ENCODE assay signal across 22 mouse cellular contexts in the genomic region with DNA sequence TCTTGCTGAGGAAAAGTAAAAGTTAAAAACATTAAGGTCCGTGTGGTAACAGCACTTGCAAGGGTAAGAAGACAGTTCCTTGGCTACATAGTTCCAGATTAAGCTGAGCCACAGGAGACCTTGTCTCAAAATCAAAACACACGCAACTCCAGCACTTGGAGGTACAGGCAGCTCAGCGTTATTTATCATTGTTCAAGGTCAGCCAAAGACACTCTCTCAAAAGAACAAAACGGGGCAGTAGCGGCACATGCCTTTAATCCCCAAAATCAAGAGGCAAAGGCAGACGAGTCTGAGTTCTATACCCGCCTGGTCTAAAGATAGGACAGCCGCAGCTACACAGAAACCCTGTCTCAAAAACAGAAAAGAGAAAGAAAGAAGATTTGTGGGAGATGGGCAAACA. TPM values are rescaled to one million over a fixed set of nuclear protein-coding genes. Genes with fewer than 3 reads are reported as not detected.
DNase-seq lines count a peak whose midpoint lies in the region; ATAC-seq and TF ChIP-seq lines count a peak whose summit lies in the region.
"Had no signal": no experiment of that assay in that cellular context is flagged by ENCODE, and none has a peak within 500 bp of the region (broad histone marks: within the 10 kb centered on the region; RNA-seq: fewer than 3 reads in every experiment).

No protein-coding gene starts in this region.

- peak overlapping the region; percentile 4; the same call in 1 of the 2 replicates for H3K4me2 ChIP-seq in heart, embryonic 14.5 days (ENCODE audit: low read length)
- H3K4me2 ChIP-seq: embryonic facial prominence, embryonic 15.5 days; hindbrain, embryonic 12.5 days had no signal

- 0 out of 4 replicates have a peak overlapping the region, but pooled peaks of 1 of the 2 experiments have one; percentile 16 for H3K27ac ChIP-seq in heart, embryonic 14.5 days (replicated peaks in 1 of 2; ENCODE audit: control insufficient read depth in 1 of 2, insufficient read depth in 1 of 2, low read depth in 2 of 2, low read length in 2 of 2)
- no peak overlapping the region for H3K27ac ChIP-seq in cerebellum, adult 2 months (ENCODE audit: insufficient read depth, low read length)
- H3K27ac ChIP-seq: embryonic facial prominence, embryonic 15.5 days; forebrain, embryonic 10.5 days; hindbrain, embryonic 12.5 days had no signal

- ATAC-seq in frontal cortex, adult (ENCODE audit: low TSS enrichment): peak; percentile 18; the same call in 1 of the 2 replicates
- no peak for ATAC-seq in heart, embryonic 14.5 days (ENCODE audit: insufficient number of reproducible peaks, insufficient read depth, low FRiP score, low read depth)
- ATAC-seq: forebrain, embryonic 14.5 days; hindbrain, embryonic 16.5 days; inflammation-experienced regulatory T-cells, adult 6 months; intestine, postnatal 0 days had no signal

- H3K4me3 ChIP-seq in heart, embryonic 14.5 days (ENCODE audit: control insufficient read depth in 1 of 2, insufficient read depth in 1 of 2, low read depth in 1 of 2, low read length in 2 of 2): no peak overlapping the region
- H3K4me3 ChIP-seq in cerebellum, adult 2 months (replicated peaks; ENCODE audit: insufficient read depth, low read depth, low read length): no peak overlapping the region
- H3K4me3 ChIP-seq: embryonic facial prominence, embryonic 15.5 days; erythroblast, embryonic 14.5 days; forebrain, embryonic 10.5 days; hindbrain, embryonic 12.5 days had no signal

- WGBS in heart, embryonic 14.5 days: 51% methylated on average over 8 of the region's 8 CpGs
- 83% methylated on average over 8 of the region's 8 CpGs for WGBS in cerebellum, adult 2 months

- H3K27me3 ChIP-seq in heart, embryonic 14.5 days (ENCODE audit: control insufficient read depth, insufficient read depth, low read length): no peaks in the 10 kb centered on the region
- no peaks in the 10 kb centered on the region for H3K27me3 ChIP-seq in cerebellum, adult 2 months (ENCODE audit: control insufficient read depth, insufficient read depth, low read length)
- H3K27me3 ChIP-seq: embryonic facial prominence, embryonic 15.5 days; hindbrain, embryonic 12.5 days had no signal

- TF ChIP-seq POLR2A in cerebellum, adult 2 months (IDR thresholded peaks at IDR 0.05; ENCODE audit: borderline replicate concordance, insufficient read depth, low read length): no peak

- H3K36me3 ChIP-seq in heart, embryonic 14.5 days (ENCODE audit: control insufficient read depth, insufficient read depth, low read length): peaks cover 91% of the 10 kb centered on the region

- no peak overlapping the region for H3K9ac ChIP-seq in heart, embryonic 14.5 days (ENCODE audit: low read length)
- H3K9ac ChIP-seq: embryonic facial prominence, embryonic 15.5 days; hindbrain, embryonic 12.5 days had no signal

- H3K9me3 ChIP-seq in heart, embryonic 14.5 days (ENCODE audit: control insufficient read depth, low read length): 0 out of 2 replicates have a peak, but pooled peaks cover 4% of the 10 kb centered on the region
- H3K9me3 ChIP-seq: embryonic facial prominence, embryonic 15.5 days had no signal

- peaks cover 3 to 14% of the 10 kb centered on the region in 2 experiments; a peak in 3 of 4 replicates for H3K4me1 ChIP-seq in heart, embryonic 14.5 days (ENCODE audit: control insufficient read depth in 2 of 2, insufficient read depth in 2 of 2, low read length in 2 of 2)
- no peaks in the 10 kb centered on the region for H3K4me1 ChIP-seq in cerebellum, adult 2 months (ENCODE audit: control insufficient read depth, insufficient read depth, low read length)

- no peak for TF ChIP-seq CTCF in cerebellum, adult 2 months (IDR thresholded peaks at IDR 0.05; ENCODE audit: borderline replicate concordance, insufficient read depth, low read depth, low read length)

- DNase-seq in frontal cortex, adult 2 months (ENCODE audit: extremely low spot score in 1 of 2, low spot score in 1 of 2): no peak
- no peak for DNase-seq in heart, adult 9 months (ENCODE audit: low spot score in 2 of 2)
- peak; percentile 61 for DNase-seq in ovary, adult 18-20 months (ENCODE audit: low spot score)
- DNase-seq in ovary, postnatal 36 days (ENCODE audit: low spot score): no peak
- DNase-seq in adrenal gland, postnatal 36 days: peak; percentile 32 to 50
- DNase-seq in cerebellum, adult 2 months: no peak
- DNase-seq: cerebellum, adult 8-10 months; cerebellum, postnatal 14 days; embryo, embryonic 11 days; gastrocnemius, postnatal 10 days; heart, postnatal 14 days; kidney, adult 8-10 months had no signal

RNA-seq across cellular contexts. Expression of a gene that starts 5.8 kb away (rescaled TPM):
- 95.9 and 97.4 TPM in 2 replicates for polyA plus RNA-seq in frontal cortex, adult 2 months (2012; rRNA removed)
- 164 and 167 TPM in 2 replicates for polyA plus RNA-seq in heart, embryonic 14.5 days (2014; fragmentation: Nextera tagmentation; extraction: Ambion mirVana)
- total RNA-seq in adrenal gland, postnatal 36 days (2021): 10 to 100 TPM; 63.7 to 70.9 TPM
- polyA plus RNA-seq in cerebellum, adult 2 months (2012; rRNA removed): 96.5 and 100 TPM in 2 replicates

RNA-seq across cellular contexts. Expression of a gene that starts 7.9 kb away (rescaled TPM):
- polyA plus RNA-seq in frontal cortex, adult 2 months (2012; rRNA removed): 8.1 and 8.4 TPM in 2 replicates
- polyA plus RNA-seq in heart, embryonic 14.5 days (2014; fragmentation: Nextera tagmentation; extraction: Ambion mirVana): 11.2 and 11.6 TPM in 2 replicates
- 10 to 100 TPM; 18.9 to 20.0 TPM for total RNA-seq in adrenal gland, postnatal 36 days (2021)
- 7.5 TPM in 2 replicates for polyA plus RNA-seq in cerebellum, adult 2 months (2012; rRNA removed)

RNA-seq across cellular contexts. Expression of a gene that starts 28.8 kb away (rescaled TPM):
- polyA plus RNA-seq in frontal cortex, adult 2 months (2012; rRNA removed): 17.3 and 17.6 TPM in 2 replicates
- 16.1 and 17.3 TPM in 2 replicates for polyA plus RNA-seq in heart, embryonic 14.5 days (2014; fragmentation: Nextera tagmentation; extraction: Ambion mirVana)
- 10 to 100 TPM; 46.9 to 57.9 TPM for total RNA-seq in adrenal gland, postnatal 36 days (2021)
- polyA plus RNA-seq in cerebellum, adult 2 months (2012; rRNA removed): 16.7 and 18.2 TPM in 2 replicates

RNA-seq across cellular contexts. Expression of a gene that starts 41.2 kb away (rescaled TPM):
- polyA plus RNA-seq in frontal cortex, adult 2 months (2012; rRNA removed): 34.8 and 38.4 TPM in 2 replicates
- polyA plus RNA-seq in heart, embryonic 14.5 days (2014; fragmentation: Nextera tagmentation; extraction: Ambion mirVana): 52.8 and 59.4 TPM in 2 replicates
- total RNA-seq in adrenal gland, postnatal 36 days (2021): 10 to 100 TPM; 45.4 to 57.4 TPM
- polyA plus RNA-seq in cerebellum, adult 2 months (2012; rRNA removed): 39.8 and 41.7 TPM in 2 replicates

RNA-seq across cellular contexts. Expression of a gene that starts 44.6 kb away (rescaled TPM):
- 49.9 and 50.6 TPM in 2 replicates for polyA plus RNA-seq in frontal cortex, adult 2 months (2012; rRNA removed)
- 63.1 and 63.5 TPM in 2 replicates for polyA plus RNA-seq in heart, embryonic 14.5 days (2014; fragmentation: Nextera tagmentation; extraction: Ambion mirVana)
- 10 to 100 TPM; 82.3 to 86.2 TPM for total RNA-seq in adrenal gland, postnatal 36 days (2021)
- 65.8 and 72.0 TPM in 2 replicates for polyA plus RNA-seq in cerebellum, adult 2 months (2012; rRNA removed)

Comparison
In these comparisons a context has a peak if more than half of its experiments do, and no peak if none do; other contexts are left out.
1. DNase-seq: peak in ovary, adult 18-20 months (single experiment) and adrenal gland, postnatal 36 days (2 of 2); none in frontal cortex, adult 2 months (0 of 2), heart, adult 9 months (0 of 2), ovary, postnatal 36 days (single experiment) and cerebellum, adult 2 months (0 of 2).